Mouse (Mus musculus) ovary, adult 18-20 months (tissue): ENCODE data around the gene Apba3.

Experiments used
- DNase-seq: peaks from one replicate; pipeline ENCODE4 v3.0.0; 2022; ENCODE audit warnings: low spot score, mixed read lengths

The Apba3 gene

DNA sequence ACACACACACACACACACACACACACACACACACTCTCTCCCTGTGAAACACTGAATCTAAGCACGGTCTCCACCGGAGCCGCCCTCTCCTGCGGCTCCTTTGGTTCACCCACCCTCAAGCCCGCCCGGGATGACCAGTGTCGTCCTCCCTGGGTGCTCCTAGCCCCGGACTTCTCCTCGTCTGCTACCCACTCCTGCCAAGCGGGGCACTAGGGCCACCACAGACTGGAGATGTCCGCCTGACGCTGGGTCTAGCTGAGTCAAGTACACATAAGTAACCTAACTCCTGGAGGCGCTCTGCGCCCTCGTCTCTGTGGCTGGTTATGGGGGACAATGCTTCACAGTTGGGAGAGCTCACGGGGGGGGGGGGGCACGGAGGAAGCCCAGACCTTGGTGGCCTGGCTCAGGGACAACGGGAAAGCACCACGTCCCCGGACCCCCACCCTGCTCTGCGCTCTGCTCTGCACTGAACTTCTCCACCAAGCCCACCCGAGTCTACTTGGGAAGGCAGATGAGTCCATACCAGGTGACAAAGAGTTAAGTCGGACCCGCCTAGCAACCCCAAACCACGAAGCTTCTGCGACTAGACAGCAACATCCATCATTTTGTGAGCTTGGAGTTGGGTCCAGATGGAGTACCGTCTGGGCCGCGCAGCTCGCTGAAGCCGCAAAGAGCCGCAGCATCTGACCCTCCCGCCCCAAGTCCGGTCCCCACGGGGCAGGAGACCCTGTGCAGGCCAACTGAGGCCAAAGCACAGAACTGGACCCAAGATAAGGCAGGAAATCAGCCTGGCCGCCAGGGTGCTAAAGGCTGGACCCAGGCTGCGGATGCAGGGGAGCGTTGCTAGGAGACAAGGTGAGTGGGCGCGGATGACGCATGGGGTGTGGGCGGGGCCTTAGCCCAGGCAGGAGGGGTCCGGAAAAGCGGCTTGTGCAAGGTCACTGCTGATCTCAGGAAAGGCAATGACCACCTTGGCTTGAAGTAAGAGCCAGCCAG lies 14.0 kb upstream of the Apba3 start, which contains the start of gene Matk:
Matk (plus strand) TSS at position 512 of the 996 bp plus-strand sequence.
- no peak for DNase-seq

DNA sequence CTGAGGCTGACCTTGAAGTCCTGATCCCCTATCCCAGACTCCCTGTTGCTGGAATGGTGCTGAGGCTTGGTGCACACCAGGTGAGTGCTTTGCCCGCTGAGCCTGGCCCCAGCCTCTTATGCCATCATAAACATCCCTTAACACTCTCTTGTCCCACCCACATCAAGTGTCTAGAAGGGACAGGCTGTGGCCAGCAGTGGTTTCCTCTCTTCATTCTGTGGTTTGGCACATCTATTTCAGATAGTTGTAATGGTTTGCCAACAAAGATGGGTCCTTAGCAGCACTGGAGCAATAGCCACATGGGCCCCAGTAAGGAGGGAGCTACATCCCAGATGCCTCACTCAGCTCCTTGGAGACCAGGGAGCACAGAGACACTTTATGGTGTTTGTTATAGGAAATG lies 11.9 kb upstream of the Apba3 start:
- DNase-seq = no peak

DNA sequence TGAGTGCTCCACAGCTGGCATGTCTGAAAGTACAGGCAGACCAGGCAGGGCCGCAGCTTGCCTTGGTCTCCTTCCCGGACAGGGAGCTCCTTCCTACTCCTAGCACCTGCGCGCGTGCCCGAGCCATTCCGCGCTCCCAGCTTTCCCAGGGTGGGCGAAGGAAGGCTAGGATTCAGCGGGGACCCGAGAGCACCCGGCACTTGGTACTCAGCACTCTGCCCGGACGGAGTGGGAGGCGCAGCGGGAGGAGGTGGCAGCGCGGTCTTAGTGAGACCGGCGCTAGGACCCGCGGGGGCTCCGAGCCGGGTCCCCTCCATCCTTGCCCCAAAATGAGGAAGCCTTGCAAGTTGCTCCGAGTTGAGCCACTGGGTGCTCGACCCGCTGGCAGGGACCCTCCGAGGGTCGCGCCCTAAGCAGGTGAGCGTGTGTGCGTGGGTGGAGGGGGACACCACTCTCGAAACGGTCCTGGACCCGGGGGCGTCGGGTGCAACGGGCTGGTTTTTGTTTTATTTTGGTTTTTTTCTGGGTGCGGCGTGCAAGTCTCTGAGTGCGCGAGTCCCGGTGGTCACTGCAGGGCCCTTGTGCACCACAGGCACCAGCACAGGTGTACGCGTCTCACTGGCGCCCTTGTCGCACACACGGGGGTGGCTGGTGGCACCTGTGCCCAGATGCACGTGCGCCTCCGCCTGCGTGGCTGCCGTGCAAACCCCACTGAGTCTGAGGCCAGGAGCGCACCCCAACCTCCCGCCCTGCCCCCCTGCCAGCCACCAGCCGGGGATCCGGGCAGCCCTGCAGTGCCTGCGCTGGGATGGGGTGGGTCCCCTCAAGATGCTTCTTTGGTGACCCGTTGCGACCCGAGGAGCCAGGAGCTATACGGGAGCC lies 9.4 kb upstream of the Apba3 start:
- no peak for DNase-seq

DNA sequence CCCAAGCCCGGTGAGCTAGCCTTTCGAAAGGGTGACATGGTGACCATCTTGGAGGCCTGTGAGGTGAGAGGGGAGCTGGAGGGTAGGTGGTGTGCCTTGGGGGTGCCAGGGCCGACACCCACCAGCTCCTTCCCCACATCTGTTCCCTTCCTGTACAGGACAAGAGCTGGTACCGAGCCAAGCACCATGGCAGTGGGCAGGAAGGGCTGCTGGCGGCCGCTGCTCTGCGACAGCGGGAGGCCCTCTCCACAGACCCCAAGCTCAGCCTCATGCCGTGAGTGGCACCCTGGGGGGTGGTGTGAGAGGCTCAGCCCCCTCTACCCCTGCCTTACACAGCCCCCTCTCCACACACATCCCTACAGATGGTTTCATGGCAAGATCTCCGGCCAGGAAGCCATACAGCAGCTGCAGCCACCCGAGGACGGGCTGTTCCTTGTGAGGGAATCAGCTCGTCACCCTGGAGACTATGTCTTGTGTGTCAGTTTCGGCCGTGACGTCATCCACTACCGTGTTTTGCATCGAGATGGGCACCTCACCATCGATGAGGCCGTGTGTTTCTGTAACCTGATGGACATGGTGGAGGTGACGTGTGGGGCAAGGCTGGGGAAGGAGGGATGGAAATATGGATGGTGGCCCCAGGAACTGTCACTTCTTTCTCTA lies 7.4 kb upstream of the Apba3 start:
- DNase-seq = no peak

DNA sequence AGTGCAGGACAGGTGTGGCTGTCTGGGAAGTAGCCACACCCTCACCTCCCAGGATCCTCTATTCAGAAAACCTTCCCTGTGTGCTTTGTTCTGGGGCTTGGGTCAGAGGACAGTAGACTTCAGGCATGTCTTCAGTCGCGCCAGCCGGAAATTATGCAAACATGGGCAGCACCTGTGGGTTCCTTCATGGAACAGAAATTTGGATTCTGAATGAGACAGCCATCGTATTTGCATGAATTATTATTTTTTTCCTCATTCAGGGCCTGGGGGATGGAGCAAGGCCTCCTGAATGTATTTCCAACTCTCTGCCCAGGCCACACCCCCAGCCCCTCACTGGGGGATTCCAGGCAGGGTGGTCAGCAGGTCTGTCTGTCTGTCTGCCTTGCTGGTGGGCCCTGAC lies 5.7 kb upstream of the Apba3 start:
- DNase-seq = no peak

DNA sequence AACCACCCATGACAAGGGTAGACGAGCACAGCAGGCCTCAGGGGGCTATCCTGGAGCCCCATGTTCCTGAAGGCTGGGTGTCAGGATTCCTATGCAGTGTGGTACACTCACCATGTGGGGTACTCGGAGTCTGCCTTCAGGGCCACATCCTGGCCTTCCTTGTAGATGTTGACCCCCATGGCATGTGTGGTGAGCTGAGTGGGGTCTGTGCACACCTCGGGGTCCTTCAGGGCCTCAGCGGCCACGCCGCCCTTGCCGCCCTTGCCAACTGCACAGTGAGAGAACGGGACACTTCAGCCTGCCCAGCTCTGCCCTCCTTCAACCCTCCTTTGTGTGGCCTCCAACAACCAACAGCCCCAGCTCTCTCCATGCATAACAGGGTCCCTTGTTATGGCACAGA lies 1.2 kb upstream of the Apba3 start:
- no peak for DNase-seq

DNA sequence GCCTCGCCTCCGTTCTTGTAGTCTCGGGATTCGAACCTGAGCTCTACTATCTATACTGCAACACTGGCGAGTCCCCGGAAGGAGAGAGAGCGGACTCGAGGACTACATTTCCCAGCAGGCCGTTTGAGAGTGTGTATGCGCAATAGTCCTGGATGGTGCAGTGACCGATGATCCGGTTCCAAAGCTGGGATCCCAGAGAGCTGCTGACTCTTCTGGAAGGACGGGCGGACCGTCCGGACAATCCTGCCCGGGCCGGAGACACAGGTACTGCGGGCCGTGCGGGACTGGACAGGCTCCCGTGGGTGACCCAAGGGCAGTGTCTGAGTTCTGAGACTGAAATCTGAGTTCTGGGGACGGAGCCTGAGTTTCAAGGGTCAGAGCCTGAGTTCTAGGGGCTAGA lies 1.3 kb downstream of the Apba3 start:
- DNase-seq = peak; percentile 81

- DNase-seq = no peak
These were observed 2.1 kb downstream of the Apba3 start for GRCm38 (mm10) chr10:81268643-81269412.

DNA sequence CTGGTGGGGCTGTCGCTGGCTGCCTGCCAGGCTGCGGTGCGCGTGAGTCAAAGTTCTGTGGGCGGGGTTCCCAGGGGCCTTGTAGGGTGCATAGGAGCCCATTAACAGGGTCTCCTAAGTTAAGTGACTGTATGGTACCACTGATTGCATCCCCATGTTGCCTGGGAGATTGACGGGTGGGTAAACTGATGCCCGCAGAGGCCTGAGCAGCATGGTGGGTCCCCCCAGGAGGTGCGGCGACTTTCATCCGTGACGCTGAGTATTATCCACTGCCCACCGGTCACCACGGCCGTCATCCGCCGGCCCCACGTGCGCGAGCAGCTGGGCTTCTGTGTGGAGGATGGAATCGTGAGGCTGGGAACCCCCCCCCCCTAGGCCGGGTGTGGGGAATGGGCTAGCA lies 5.6 kb downstream of the Apba3 start:
- no peak for DNase-seq

DNA sequence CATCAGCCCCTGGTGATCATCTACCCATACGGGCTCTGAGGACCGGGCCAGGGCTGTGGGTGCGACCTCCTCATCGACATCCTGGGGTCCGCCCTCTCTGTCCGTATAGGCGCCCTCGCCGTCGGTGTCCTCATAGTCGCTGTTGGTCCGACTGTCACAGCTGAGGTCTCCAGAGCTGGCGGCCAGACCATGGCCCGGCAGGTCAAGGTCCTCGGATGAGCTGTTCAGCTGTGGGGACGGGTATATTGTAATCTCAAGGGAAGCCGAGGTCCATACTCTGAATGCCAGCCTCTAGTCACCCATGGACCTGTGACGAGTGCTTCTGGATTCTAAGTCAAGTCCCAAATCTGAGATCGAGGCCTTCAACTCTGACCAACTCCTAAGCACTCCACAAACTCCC lies 7.1 kb downstream of the Apba3 start:
- DNase-seq = no peak

- no peak for DNase-seq
These were observed 10.9 kb downstream of the Apba3 start for GRCm38 (mm10) chr10:81277676-81278075.

DNA sequence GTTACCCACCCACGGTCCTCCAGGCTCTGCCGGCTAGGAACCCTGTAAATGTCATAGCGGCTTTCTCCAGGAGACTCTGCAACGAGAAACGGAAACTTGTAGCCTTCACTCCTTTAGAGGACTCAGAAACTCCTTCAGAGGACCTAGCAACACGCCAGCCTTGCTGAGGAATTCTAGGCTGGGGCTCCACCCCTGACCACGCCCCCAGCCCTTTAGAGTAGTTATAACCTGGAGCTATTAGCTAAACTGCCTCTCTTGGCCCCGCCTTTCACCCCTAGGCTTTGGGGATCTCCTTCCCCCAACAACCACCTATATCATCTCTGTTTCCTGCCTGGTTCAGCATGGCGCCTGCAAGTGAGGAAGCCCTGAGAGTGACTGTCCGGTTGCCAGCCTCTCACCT lies 12.7 kb downstream of the Apba3 start:
- no peak for DNase-seq

DNA sequence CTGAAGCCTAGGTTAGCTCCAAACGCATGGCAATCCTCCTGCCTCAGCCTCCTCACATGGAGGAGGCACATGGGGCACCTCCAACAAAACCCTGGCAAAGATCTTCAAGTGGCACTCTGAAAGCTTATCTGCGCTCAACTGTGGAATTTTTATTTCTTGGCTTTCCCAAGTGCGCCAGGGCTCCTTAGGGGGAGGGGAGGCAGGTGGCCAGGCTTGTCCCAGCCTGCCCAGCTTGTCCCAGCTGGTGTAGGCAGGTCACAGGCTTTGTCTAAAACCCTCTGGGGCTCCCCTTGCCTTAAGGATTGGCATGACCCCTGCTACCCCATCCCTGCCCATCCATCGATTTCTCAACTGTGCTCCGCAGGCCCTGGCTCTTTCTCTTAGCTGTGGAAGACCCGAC lies 17.4 kb downstream of the Apba3 start:
- DNase-seq = no peak

DNA sequence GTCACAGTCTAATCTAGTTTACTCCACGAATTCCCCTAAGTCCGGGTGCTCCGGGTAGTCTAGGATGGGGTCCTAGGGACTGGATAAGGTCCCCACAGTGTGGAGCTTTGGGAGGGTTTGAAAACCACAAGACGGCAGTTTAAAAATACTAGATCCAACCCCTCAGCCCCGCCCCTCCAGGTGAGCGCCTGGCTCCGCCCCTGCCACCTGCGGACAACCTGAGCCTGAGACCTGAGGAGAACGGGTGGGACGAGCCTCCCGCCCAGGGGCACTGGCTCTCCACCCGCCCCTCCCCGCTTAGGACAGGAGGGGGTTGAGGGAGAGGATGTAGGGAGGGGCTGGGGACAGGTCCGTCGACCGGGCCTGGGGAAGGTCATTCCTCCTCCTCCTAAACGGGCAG lies 18.0 kb downstream of the Apba3 start:
- DNase-seq = no peak

DNA sequence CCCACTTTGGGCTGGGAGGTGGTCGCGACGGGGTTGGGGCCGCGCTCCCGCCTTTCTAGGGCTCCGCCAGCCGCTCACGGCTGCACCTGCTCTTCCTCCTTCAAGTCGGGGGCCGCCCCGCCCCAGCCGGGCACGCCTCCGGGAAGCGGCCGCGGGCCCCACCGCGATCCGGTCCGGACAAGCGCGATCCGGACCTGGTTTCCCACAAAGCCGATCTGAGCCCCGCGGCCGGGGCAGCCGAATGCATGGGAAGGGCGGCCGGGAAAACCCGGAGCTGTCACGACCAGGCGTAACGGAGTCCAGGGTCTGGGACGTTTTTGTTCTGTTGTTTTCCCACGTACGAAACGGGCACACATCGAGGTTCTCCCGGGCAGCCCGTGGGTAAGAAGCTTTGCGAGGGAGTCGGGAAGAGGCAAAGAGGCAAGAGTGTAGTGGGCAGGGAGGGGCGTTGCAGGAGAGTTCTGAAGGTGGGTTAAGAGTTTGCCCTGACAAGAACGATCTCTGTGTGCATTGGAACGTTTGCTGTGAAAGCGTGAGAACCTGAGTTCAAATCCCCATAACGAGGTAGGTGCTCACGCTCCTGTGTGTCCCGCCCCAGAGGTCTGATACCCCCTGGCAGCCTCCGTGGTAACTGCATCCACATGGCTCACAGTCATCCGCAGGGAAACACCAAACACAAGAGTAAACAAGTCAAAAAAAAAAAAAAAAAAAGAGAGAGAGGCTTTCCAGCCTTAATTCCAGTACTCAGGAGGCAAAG lies 19.1 kb downstream of the Apba3 start:
- DNase-seq = peak; percentile 75

DNA sequence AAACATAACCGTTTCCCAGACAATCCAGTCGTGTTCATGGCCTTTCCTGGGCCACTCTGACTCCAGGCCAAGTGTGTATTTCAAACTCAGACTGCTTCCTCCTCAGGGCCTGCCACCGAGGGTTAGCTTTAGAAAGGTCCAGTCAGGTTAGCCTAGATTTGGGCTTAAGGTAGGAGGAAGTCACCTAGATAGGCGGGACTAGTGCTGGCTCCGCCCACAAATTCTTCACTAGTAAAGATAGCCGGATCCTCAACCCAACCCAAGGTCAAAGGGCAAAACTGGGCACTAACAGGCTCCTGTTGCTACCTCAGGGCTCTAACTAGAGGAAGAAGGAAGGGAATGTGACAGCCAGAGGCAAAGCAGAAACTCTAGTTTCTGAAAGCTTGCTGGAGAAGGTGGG lies 19.8 kb downstream of the Apba3 start:
- DNase-seq = no peak

GRCm38 (mm10) chr10:81287513-81288157 lies 20.9 kb downstream of the Apba3 start:
- DNase-seq = no peak

DNA sequence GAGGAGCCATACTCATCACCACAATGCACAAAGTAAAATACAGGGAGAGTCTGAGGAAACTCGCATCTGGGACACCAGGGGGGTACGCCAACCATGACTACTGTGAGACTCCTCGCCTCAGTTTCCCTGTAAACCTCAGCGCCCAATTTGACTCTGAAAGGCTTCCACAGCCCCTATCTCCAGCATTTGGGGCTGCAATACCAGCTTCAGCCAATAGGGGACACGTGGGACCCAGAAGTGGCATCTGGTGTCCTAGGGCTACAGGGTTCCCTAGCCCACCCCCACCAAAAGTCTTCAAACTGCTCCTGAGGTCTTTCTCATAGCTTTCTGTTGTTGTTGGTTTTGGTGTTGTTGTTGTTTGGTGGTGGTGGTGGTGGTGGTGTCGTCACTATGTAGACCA lies 21.8 kb downstream of the Apba3 start:
- DNase-seq = no peak

DNA sequence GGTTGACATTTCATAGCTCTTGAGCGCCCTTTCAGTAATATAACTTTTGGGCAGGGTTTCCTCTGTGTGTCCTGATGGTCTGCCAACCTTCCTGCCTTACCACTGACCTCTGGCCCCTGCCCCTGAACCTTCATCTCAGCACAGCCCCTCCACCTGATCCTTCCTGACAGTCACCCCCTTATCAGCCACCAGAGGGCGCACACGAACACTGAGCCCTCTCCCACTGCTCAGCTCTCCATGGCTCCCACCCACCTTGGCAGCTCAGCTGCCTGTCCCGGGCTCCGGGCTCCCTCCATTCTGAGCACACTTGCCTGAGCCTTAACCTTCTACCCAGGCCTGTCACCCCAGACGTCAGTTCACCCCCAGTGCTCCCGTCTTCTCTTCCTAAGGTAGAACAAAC lies 22.5 kb downstream of the Apba3 start:
- DNase-seq = no peak

DNA sequence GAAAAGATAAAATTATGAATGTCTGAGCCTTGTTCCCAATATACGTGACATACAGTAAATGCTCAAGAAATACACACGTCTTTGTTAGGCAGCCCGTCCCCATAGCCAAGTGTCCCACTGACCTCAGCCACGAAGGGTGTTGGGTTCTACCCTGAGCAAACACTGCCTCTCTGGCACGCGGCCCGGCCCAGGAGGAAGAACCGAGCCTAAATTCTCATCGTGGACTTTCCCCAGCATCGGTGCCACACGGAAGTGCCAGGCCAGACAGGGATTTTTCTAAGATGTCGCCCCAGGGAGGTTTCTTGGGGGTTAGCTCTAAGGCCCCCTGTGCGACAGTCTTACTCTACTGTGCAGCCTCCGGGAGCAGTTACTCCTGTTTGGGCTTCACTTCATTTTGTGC lies 23.1 kb downstream of the Apba3 start:
- DNase-seq = no peak
